ENCODE assay signal across 7 mouse cellular contexts in genomic region chr9:48986616-48987141, GRCm38 (mm10). TPM values are rescaled to one million over a fixed set of nuclear protein-coding genes. Genes with fewer than 3 reads are reported as not detected.
DNase-seq lines count a peak whose midpoint lies in the region; ATAC-seq and TF ChIP-seq lines count a peak whose summit lies in the region.

No protein-coding gene starts in this region.

- H3K36me3 ChIP-seq in ES-E14 (ENCODE audit: control insufficient read depth, insufficient read depth, low read length, poor library complexity, severe bottlenecking), result peaks cover 7% of the 10 kb centered on the region; the same call in 1 of the 2 replicates
- H3K36me3 ChIP-seq in forebrain, embryonic 11.5 days (ENCODE audit: control insufficient read depth, insufficient read depth, low read length), result no peaks in the 10 kb centered on the region
- no peaks in the 10 kb centered on the region for H3K36me3 ChIP-seq in midbrain, embryonic 15.5 days (replicated peaks)

- in situ Hi-C loops in ES-E14 (cut with MboI; ENCODE audit: low sequenced_read_pairs in 2 of 2, unreplicated experiment in 2 of 2), result no loop called here

- peak overlapping the region; percentile 41; the same call in 1 of the 2 replicates for H3K9ac ChIP-seq in ES-E14 (ENCODE audit: insufficient read depth, low read depth, low read length, poor library complexity, severe bottlenecking)
- H3K9ac ChIP-seq in forebrain, embryonic 11.5 days (ENCODE audit: low read length), result 0 out of 2 replicates have a peak overlapping the region, but pooled peaks have one; percentile 7
- H3K9ac ChIP-seq in midbrain, embryonic 15.5 days, result no peak overlapping the region

- no peaks in the 10 kb centered on the region for H3K27me3 ChIP-seq in forebrain, embryonic 11.5 days (ENCODE audit: control insufficient read depth, insufficient read depth, low read length)
- no peaks in the 10 kb centered on the region for H3K27me3 ChIP-seq in midbrain, embryonic 15.5 days (replicated peaks)

- WGBS in forebrain, embryonic 11.5 days, result 19% methylated on average over 7 of the region's 7 CpGs
- 15% methylated on average over 7 of the region's 7 CpGs for WGBS in midbrain, embryonic 15.5 days

- peaks cover 3 to 12% of the 10 kb centered on the region in 2 experiments; a peak in 3 of 4 replicates for H3K4me1 ChIP-seq in ES-E14 (ENCODE audit: control insufficient read depth in 2 of 2, insufficient read depth in 2 of 2, low read length in 2 of 2, poor library complexity in 1 of 2)
- H3K4me1 ChIP-seq in forebrain, embryonic 11.5 days (replicated peaks; ENCODE audit: control insufficient read depth, insufficient read depth, low read length), result peaks cover 13% of the 10 kb centered on the region; the same call in 1 of the 2 replicates
- peaks cover 28% of the 10 kb centered on the region for H3K4me1 ChIP-seq in midbrain, embryonic 15.5 days

- H3K4me2 ChIP-seq in forebrain, embryonic 11.5 days (ENCODE audit: low read depth, low read length, severe bottlenecking), result peak overlapping the region; percentile 66
- H3K4me2 ChIP-seq in midbrain, embryonic 15.5 days, result peak overlapping the region; percentile 59

- H3K9me3 ChIP-seq in ES-E14 (ENCODE audit: control insufficient read depth, insufficient read depth, low read depth, low read length), result no peaks in the 10 kb centered on the region
- H3K9me3 ChIP-seq in forebrain, embryonic 11.5 days (ENCODE audit: control insufficient read depth, low read length), result no peaks in the 10 kb centered on the region
- no peaks in the 10 kb centered on the region for H3K9me3 ChIP-seq in midbrain, embryonic 15.5 days

- H3K4me3 ChIP-seq in ES-E14 (ENCODE audit: insufficient read depth in 1 of 2, low read depth in 1 of 2, low read length in 2 of 2, poor library complexity in 1 of 2, severe bottlenecking in 1 of 2), result peak overlapping the region; percentile 56 to 94
- H3K4me3 ChIP-seq in forebrain, embryonic 11.5 days (ENCODE audit: low read depth, low read length), result peak overlapping the region; percentile 73
- peak overlapping the region; percentile 17 for H3K4me3 ChIP-seq in midbrain, embryonic 15.5 days

- no peak for ATAC-seq in forebrain, embryonic 11.5 days (replicated peaks; ENCODE audit: low FRiP score)
- ATAC-seq in midbrain, embryonic 15.5 days (replicated peaks), result no peak
- no peak for ATAC-seq in megakaryocyte-erythroid progenitor cell, adult 5-6 weeks (replicated peaks; ENCODE audit: low FRiP score, low TSS enrichment, poor library complexity, severe bottlenecking)

- H3K27ac ChIP-seq in ES-E14 (ENCODE audit: insufficient read depth, low read depth, low read length, poor library complexity, severe bottlenecking), result peak overlapping the region; percentile 81; the same call in 1 of the 2 replicates
- H3K27ac ChIP-seq in forebrain, embryonic 11.5 days (ENCODE audit: low read depth, low read length), result no peak overlapping the region
- H3K27ac ChIP-seq in midbrain, embryonic 15.5 days, result no peak overlapping the region

- DNase-seq in 416B (ENCODE audit: low read depth) (peak; percentile 16), ES-E14 (ENCODE audit: low read depth, low spot score) (no peak)
- no peak for DNase-seq in forebrain, embryonic 11.5 days (ENCODE audit: low spot score)
- DNase-seq in heart, postnatal 4 days, result peak; percentile 72
- DNase-seq in ovary, postnatal 10 days (ENCODE audit: low spot score), result no peak

TF ChIP-seq in ES-E14, 5 proteins besides CTCF, POLR2A, EP300 and RAD21:
- TF ChIP-seq ZC3H11A (IDR thresholded peaks at IDR 0.05; ENCODE audit: borderline replicate concordance, low read depth, low read length) (no peak), ZNF384 (IDR thresholded peaks at IDR 0.05; ENCODE audit: low read depth, low read length) (0 out of 2 replicates have a peak, but pooled peaks have one; percentile 22)
TF ChIP-seq in ES-E14: peak in this region for 1.

RNA-seq across cellular contexts. Expression of gene Usp28, which starts 1.5 kb away (rescaled TPM):
- total RNA-seq in ES-E14 (2012; rRNA removed), result 70.1 and 121 TPM in 2 replicates
- 44.8 and 47.7 TPM in 2 replicates for polyA plus RNA-seq in forebrain, embryonic 11.5 days (2014; fragmentation: Nextera tagmentation; extraction: Ambion mirVana)
- total RNA-seq in heart, postnatal 4 days (2021), result 100 to 1,000 TPM; 198 to 205 TPM
- polyA plus RNA-seq in midbrain, embryonic 15.5 days (2015; fragmentation: Nextera tagmentation; extraction: Ambion mirVana), result 31.8 and 33.6 TPM in 2 replicates
- total RNA-seq in megakaryocyte-erythroid progenitor cell, adult 5-6 weeks (2014; fragmentation: Nextera tagmentation), result 3.1 and 9.8 TPM in 2 replicates
- 5.6 and 11.9 TPM in 2 replicates for total RNA-seq in megakaryocyte-erythroid progenitor cell, adult 5-6 weeks (2017)

RNA-seq across cellular contexts. Expression of gene Htr3b, which starts 21.9 kb away (rescaled TPM):
- total RNA-seq in ES-E14 (2012; rRNA removed), result not detected in 2 replicates
- 0.21 and 0.25 TPM in 2 replicates for polyA plus RNA-seq in forebrain, embryonic 11.5 days (2014; fragmentation: Nextera tagmentation; extraction: Ambion mirVana)
- total RNA-seq in heart, postnatal 4 days (2021), result not detected
- 0.06 TPM in 1 of 2 replicates, not detected in the other for polyA plus RNA-seq in midbrain, embryonic 15.5 days (2015; fragmentation: Nextera tagmentation; extraction: Ambion mirVana)
- not detected in 2 replicates for total RNA-seq in megakaryocyte-erythroid progenitor cell, adult 5-6 weeks (2014; fragmentation: Nextera tagmentation)
- not detected in 2 replicates for total RNA-seq in megakaryocyte-erythroid progenitor cell, adult 5-6 weeks (2017)

Comparison
In these comparisons a context has a peak if more than half of its experiments do, and no peak if none do; other contexts are left out.
1. DNase-seq: peak in 416B (single experiment) and heart, postnatal 4 days (single experiment); none in ES-E14 (single experiment), forebrain, embryonic 11.5 days (single experiment) and ovary, postnatal 10 days (single experiment).
2. H3K4me3 ChIP-seq: peak in every context shown above with its lines; median percentile 75 in ES-E14; 73 in forebrain, embryonic 11.5 days; 17 in midbrain, embryonic 15.5 days.